Mouse (Mus musculus) heart, adult 2 months (tissue): ENCODE measurements around the gene Cep41.

ENCODE experiments used
- CTCF ChIP-seq: fragments of 200-600 bp; IDR thresholded peaks from 2 replicates; pipeline ENCODE4 v1.8.1; 2022; ENCODE audit warnings: antibody characterized with exemption, mild to moderate bottlenecking, moderate library complexity
- EP300 ChIP-seq: fragments of 200-500 bp; IDR thresholded peaks from 2 replicates; pipeline ENCODE4 v1.6.1; 2011; ENCODE audit warnings: low read depth, low read length, control low read depth; ENCODE audit not compliant: insufficient read depth
- POLR2A ChIP-seq: fragments of 200-500 bp; IDR thresholded peaks from 2 replicates; pipeline ENCODE4 v1.6.1; 2011; ENCODE audit warnings: mild to moderate bottlenecking, low read depth, low read length, control low read depth; ENCODE audit not compliant: insufficient read depth

GRCm38 (mm10) chr6:30702881-30703280 is 9.3 kb upstream of the Cep41 start:
- TF ChIP-seq CTCF (no peak), POLR2A (no peak), EP300 (no peak)
